Mouse (Mus musculus) regulatory T cell (primary cell): ENCODE results near the gene Tex26.

ENCODE experiments used
- in situ Hi-C: fragments of 300-600 bp; cut with MboI, MseI; formaldehyde crosslinking; loops from one replicate; pipeline ENCODE4 v1.15.1; 2025; ENCODE audit warnings: high pct_unique_total_duplicates

The Tex26 gene

GRCm38 (mm10) chr5:149439531-149440179 lies at the start of gene Tex26:
Gene Tex26 (plus strand): TSS chr5:149439660.
- in situ Hi-C loops, result no loop called here

- in situ Hi-C loops, result no loop called here
These were observed 47.7 kb upstream of the Tex26 start for GRCm38 (mm10) chr5:149391574-149392375.

- in situ Hi-C loops, result no loop called here
These were observed 47.0 kb upstream of the Tex26 start for GRCm38 (mm10) chr5:149392420-149392988.

- in situ Hi-C loops, result no loop called here
These were observed 37.9 kb upstream of the Tex26 start for GRCm38 (mm10) chr5:149401446-149401975.

- in situ Hi-C loops, result no loop called here
These were observed 37.4 kb upstream of the Tex26 start for GRCm38 (mm10) chr5:149402029-149402428.

- in situ Hi-C loops, result no loop called here
These were observed 36.1 kb upstream of the Tex26 start for GRCm38 (mm10) chr5:149403386-149403785.

GRCm38 (mm10) chr5:149404710-149405109 lies 34.8 kb upstream of the Tex26 start:
- in situ Hi-C loops, result no loop called here

GRCm38 (mm10) chr5:149406791-149407276 lies 32.6 kb upstream of the Tex26 start:
- in situ Hi-C loops, result no loop called here

GRCm38 (mm10) chr5:149409502-149409901 lies 30.0 kb upstream of the Tex26 start:
- in situ Hi-C loops, result no loop called here

GRCm38 (mm10) chr5:149411509-149412193 lies 27.8 kb upstream of the Tex26 start, which contains the start of gene Medag:
Gene Medag (plus strand): TSS chr5:149411749.
- in situ Hi-C loops, result no loop called here

- in situ Hi-C loops, result no loop called here
These were observed 27.3 kb upstream of the Tex26 start for GRCm38 (mm10) chr5:149412194-149412575.

- in situ Hi-C loops, result no loop called here
These were observed 26.8 kb upstream of the Tex26 start for GRCm38 (mm10) chr5:149412671-149413070.

GRCm38 (mm10) chr5:149414369-149415167 lies 24.9 kb upstream of the Tex26 start:
- in situ Hi-C loops, result no loop called here

- in situ Hi-C loops, result no loop called here
These were observed 22.1 kb upstream of the Tex26 start for GRCm38 (mm10) chr5:149417381-149417780.

- in situ Hi-C loops, result no loop called here
These were observed 12.9 kb upstream of the Tex26 start for GRCm38 (mm10) chr5:149426525-149426924.

- in situ Hi-C loops, result no loop called here
These were observed 12.0 kb upstream of the Tex26 start for GRCm38 (mm10) chr5:149427277-149428060.

GRCm38 (mm10) chr5:149428347-149428746 lies 11.1 kb upstream of the Tex26 start:
- in situ Hi-C loops, result no loop called here

GRCm38 (mm10) chr5:149428810-149429255 lies 10.6 kb upstream of the Tex26 start:
- in situ Hi-C loops, result no loop called here

- in situ Hi-C loops, result no loop called here
These were observed 9.9 kb upstream of the Tex26 start for GRCm38 (mm10) chr5:149429541-149429940.

- in situ Hi-C loops, result no loop called here
These were observed 8.5 kb upstream of the Tex26 start for GRCm38 (mm10) chr5:149430943-149431342.
